ENCODE assay signal across 18 mouse cellular contexts in genomic region chr14:14309416-14309815, GRCm38 (mm10). TPM values are rescaled to one million over a fixed set of nuclear protein-coding genes. Genes with fewer than 3 reads are reported as not detected.
A peak's percentile ranks its signal among the peaks of the same experiment; 100 is the strongest.
DNase-seq lines count a peak whose midpoint lies in the region; ATAC-seq and TF ChIP-seq lines count a peak whose summit lies in the region.
"Had no signal": no experiment of that assay in that cellular context is flagged by ENCODE, and none has a peak within 500 bp of the region (broad histone marks: within the 10 kb centered on the region; RNA-seq: fewer than 3 reads in every experiment).

No protein-coding gene starts in this region.

- no peak for TF ChIP-seq CTCF in kidney, adult 2 months (conservative IDR thresholded peaks at IDR 0.05; ENCODE audit: insufficient read depth, insufficient read length, low read depth, low read length)
- no peak for TF ChIP-seq CTCF in ES-Bruce4 (IDR thresholded peaks at IDR 0.05; ENCODE audit: low read depth, low read length)

- no peak for ATAC-seq in heart, embryonic 11.5 days (replicated peaks; ENCODE audit: insufficient number of reproducible peaks, low FRiP score, low TSS enrichment)
- no peak for ATAC-seq in kidney, embryonic 15.5 days (replicated peaks; ENCODE audit: low FRiP score)
- ATAC-seq: inflammation-experienced regulatory T-cells, adult 6 months; lung, postnatal 0 days had no signal

- H3K9ac ChIP-seq in heart, embryonic 11.5 days (ENCODE audit: low read depth, low read length), result no peak overlapping the region
- H3K9ac ChIP-seq in kidney, embryonic 15.5 days, result no peak overlapping the region
- H3K9ac ChIP-seq in ES-Bruce4 (ENCODE audit: low read depth, poor library complexity, severe bottlenecking), result peak overlapping the region; percentile 29
- H3K9ac ChIP-seq: liver, embryonic 13.5 days had no signal

- no peaks in the 10 kb centered on the region for H3K36me3 ChIP-seq in heart, embryonic 11.5 days (ENCODE audit: control insufficient read depth, insufficient read depth, low read length)
- no peaks in the 10 kb centered on the region for H3K36me3 ChIP-seq in kidney, embryonic 15.5 days
- H3K36me3 ChIP-seq in kidney, adult 2 months (ENCODE audit: control insufficient read depth, insufficient read depth, low read length), result no peaks in the 10 kb centered on the region
- no peaks in the 10 kb centered on the region for H3K36me3 ChIP-seq in ES-Bruce4 (ENCODE audit: control insufficient read depth, insufficient read depth, low read length, poor library complexity, severe bottlenecking)
- H3K36me3 ChIP-seq: liver, embryonic 13.5 days had no signal

- H3K27me3 ChIP-seq in heart, embryonic 11.5 days (ENCODE audit: control insufficient read depth, insufficient read depth, low read length), result no peaks in the 10 kb centered on the region
- H3K27me3 ChIP-seq in kidney, embryonic 15.5 days, result no peaks in the 10 kb centered on the region
- no peaks in the 10 kb centered on the region for H3K27me3 ChIP-seq in kidney, adult 2 months (replicated peaks; ENCODE audit: control insufficient read depth, insufficient read depth, low read length)
- no peaks in the 10 kb centered on the region for H3K27me3 ChIP-seq in ES-Bruce4 (ENCODE audit: control insufficient read depth, insufficient read depth, low read length, poor library complexity, severe bottlenecking)
- H3K27me3 ChIP-seq: liver, embryonic 13.5 days had no signal

- intact Hi-C loops in gastrocnemius, postnatal 36 days (cut with DNase I), result no loop called here

- H3K4me1 ChIP-seq in heart, embryonic 11.5 days (ENCODE audit: control insufficient read depth, insufficient read depth, low read length), result no peaks in the 10 kb centered on the region
- H3K4me1 ChIP-seq in kidney, embryonic 15.5 days, result no peaks in the 10 kb centered on the region
- H3K4me1 ChIP-seq in kidney, adult 2 months (ENCODE audit: control insufficient read depth, insufficient read depth, low read length), result no peaks in the 10 kb centered on the region
- H3K4me1 ChIP-seq in ES-Bruce4 (ENCODE audit: control insufficient read depth, insufficient read depth, low read length), result no peaks in the 10 kb centered on the region
- H3K4me1 ChIP-seq: liver, embryonic 13.5 days had no signal

- H3K4me3 ChIP-seq in heart, embryonic 11.5 days (ENCODE audit: low read depth, low read length), result no peak overlapping the region
- H3K4me3 ChIP-seq in kidney, embryonic 15.5 days (replicated peaks), result no peak overlapping the region
- H3K4me3 ChIP-seq in kidney, adult 2 months (ENCODE audit: insufficient read depth, low read depth, low read length), result no peak overlapping the region
- peak overlapping the region; percentile 84 for H3K4me3 ChIP-seq in ES-Bruce4 (ENCODE audit: low read depth, low read length)
- H3K4me3 ChIP-seq: liver, embryonic 13.5 days had no signal

- no peak for DNase-seq in heart, adult 9 months (ENCODE audit: low spot score in 2 of 2)
- DNase-seq in kidney, adult 2 months, result no peak
- peak; percentile 82 for DNase-seq in R1 (ENCODE audit: low read depth, low spot score)
- DNase-seq in gastrocnemius, postnatal 36 days, result no peak
- DNase-seq: gastrocnemius, postnatal 14 days; kidney, postnatal 36 days; liver, embryonic 13.5 days; right cerebral cortex, adult 18-20 months had no signal

- H3K9me3 ChIP-seq in heart, embryonic 11.5 days (replicated peaks; ENCODE audit: control insufficient read depth, low read length), result no peaks in the 10 kb centered on the region
- no peaks in the 10 kb centered on the region for H3K9me3 ChIP-seq in kidney, embryonic 15.5 days (replicated peaks)
- no peaks in the 10 kb centered on the region for H3K9me3 ChIP-seq in ES-Bruce4 (replicated peaks; ENCODE audit: control insufficient read depth, insufficient read depth, low read length, poor library complexity, severe bottlenecking)
- H3K9me3 ChIP-seq: liver, embryonic 13.5 days had no signal

- H3K4me2 ChIP-seq in heart, embryonic 11.5 days, result peak overlapping the region; percentile 28
- peak overlapping the region; percentile 47 for H3K4me2 ChIP-seq in kidney, embryonic 15.5 days
- H3K4me2 ChIP-seq: liver, embryonic 13.5 days had no signal

- no peak for TF ChIP-seq POLR2A in kidney, adult 2 months (IDR thresholded peaks at IDR 0.05; ENCODE audit: low read depth, low read length)
- no peak for TF ChIP-seq POLR2A in ES-Bruce4 (IDR thresholded peaks at IDR 0.05; ENCODE audit: insufficient read depth, low read length)

- no peak for TF ChIP-seq EP300 in ES-Bruce4 (IDR thresholded peaks at IDR 0.05; ENCODE audit: insufficient read depth, low read depth, low read length)

- WGBS in heart, embryonic 11.5 days (ENCODE audit: insufficient replicate concordance), result 42% methylated on average over 14 of the region's 14 CpGs
- WGBS in kidney, embryonic 15.5 days, result 59% methylated on average over 14 of the region's 14 CpGs
- WGBS in kidney, adult 2 months, result 59% methylated on average over 14 of the region's 14 CpGs

- no peak overlapping the region for H3K27ac ChIP-seq in heart, embryonic 11.5 days (ENCODE audit: low read depth, low read length)
- no peak overlapping the region for H3K27ac ChIP-seq in kidney, embryonic 15.5 days
- no peak overlapping the region for H3K27ac ChIP-seq in kidney, adult 2 months (ENCODE audit: insufficient read depth, low read depth, low read length)
- peak overlapping the region; percentile 9; the same call in 1 of the 2 replicates for H3K27ac ChIP-seq in ES-Bruce4 (ENCODE audit: insufficient read depth, low read length)
- H3K27ac ChIP-seq: liver, embryonic 13.5 days had no signal

RNA-seq across cellular contexts. Expression of gene Olfr31, which starts 13.2 kb away (rescaled TPM):
- polyA plus RNA-seq in heart, embryonic 11.5 days (2014; fragmentation: Nextera tagmentation; extraction: Ambion mirVana), result not detected in 2 replicates
- polyA plus RNA-seq in kidney, embryonic 15.5 days (2015; fragmentation: Nextera tagmentation; extraction: Ambion mirVana), result not detected in 2 replicates
- polyA plus RNA-seq in kidney, adult 2 months (2012; rRNA removed), result not detected in 2 replicates
- 0.21 TPM in 1 of 2 replicates, not detected in the other for polyA plus RNA-seq in ES-Bruce4 (2011; ENCODE audit: insufficient read depth, insufficient read length, low read depth, missing spikeins)
- not detected for total RNA-seq in gastrocnemius, postnatal 36 days (2021)
- total RNA-seq: gastrocnemius, postnatal 14 days; hematopoietic stem cell, adult 5-6 weeks; left cerebral cortex, postnatal 10 days; megakaryocyte-erythroid progenitor cell, adult 5-6 weeks had no signal
- polyA plus RNA-seq: liver, embryonic 13.5 days; lung, postnatal 0 days; spleen, adult 2 months; stomach, embryonic 16.5 days had no signal

RNA-seq across cellular contexts. Expression of gene Il3ra, which starts 36.7 kb away (rescaled TPM):
- polyA plus RNA-seq in heart, embryonic 11.5 days (2014; fragmentation: Nextera tagmentation; extraction: Ambion mirVana), result 4.3 and 5.7 TPM in 2 replicates
- 4.9 and 5.5 TPM in 2 replicates for polyA plus RNA-seq in kidney, embryonic 15.5 days (2015; fragmentation: Nextera tagmentation; extraction: Ambion mirVana)
- polyA plus RNA-seq in kidney, adult 2 months (2012; rRNA removed), result 10.9 and 12.0 TPM in 2 replicates
- polyA plus RNA-seq in ES-Bruce4 (2011; ENCODE audit: insufficient read depth, insufficient read length, low read depth, missing spikeins), result 7.0 and 11.8 TPM in 2 replicates
- total RNA-seq in gastrocnemius, postnatal 36 days (2021), result 1 to 10 TPM; 1.2 to 1.3 TPM
